Mouse (Mus musculus) fibroblast of lung, adult 2 months (primary cell): ENCODE data around the gene Dlx4.

Experiments used
- DNase-seq: peaks from one replicate; pipeline ENCODE4 v3.0.0-alpha.2; 2011; ENCODE audit warnings: low read depth

Dlx4 gene

DNA sequence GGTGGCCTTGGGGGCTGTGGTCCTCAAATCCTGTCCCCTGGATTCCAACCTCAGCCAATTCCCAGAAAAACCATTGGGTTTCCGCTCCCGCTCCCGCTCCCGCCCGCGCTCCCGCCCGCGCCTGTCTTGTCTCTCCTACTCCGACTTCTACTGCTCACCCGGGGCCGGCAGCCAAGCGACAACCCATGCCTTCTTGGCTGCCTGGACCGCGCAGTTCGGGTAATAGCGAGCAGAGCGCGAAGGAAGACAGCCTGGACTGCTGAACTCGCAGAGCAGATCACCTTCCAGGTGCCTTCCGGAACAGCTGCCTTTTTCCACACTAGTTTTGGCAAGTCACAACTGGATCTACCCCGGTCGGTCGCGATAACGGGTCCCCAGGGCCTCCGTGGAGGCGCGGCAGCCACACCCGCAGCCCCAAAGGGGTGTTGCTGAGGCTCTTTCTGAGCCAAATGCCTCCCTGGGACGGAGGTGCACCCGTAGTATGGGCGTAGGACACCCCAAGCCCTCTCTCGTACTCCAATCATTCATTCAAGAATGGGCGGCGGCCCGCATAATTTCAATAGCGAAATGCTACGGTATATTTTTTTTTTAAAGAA lies 3.0 kb downstream of the Dlx4 start:
- no peak for DNase-seq

DNA sequence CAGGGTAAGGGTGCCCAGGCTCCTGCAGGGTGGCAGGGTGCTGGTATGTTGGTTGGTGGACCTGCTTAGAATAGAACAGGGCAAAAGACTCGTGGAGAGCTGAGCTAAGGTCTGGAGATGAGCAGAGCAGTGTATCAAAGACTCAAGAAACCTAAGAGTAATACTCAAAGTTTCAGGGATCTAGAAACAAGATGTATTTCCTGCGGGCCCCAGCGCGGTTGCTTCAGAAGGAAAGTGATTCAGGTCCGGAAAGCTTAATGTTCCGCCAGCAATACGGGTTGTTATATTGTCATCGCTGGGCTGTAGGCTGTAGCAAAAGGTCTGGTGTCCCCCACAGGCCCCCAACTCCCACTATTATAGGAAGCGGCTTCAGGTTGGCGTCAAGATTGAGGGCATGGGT lies 3.8 kb downstream of the Dlx4 start:
- no peak for DNase-seq

DNA sequence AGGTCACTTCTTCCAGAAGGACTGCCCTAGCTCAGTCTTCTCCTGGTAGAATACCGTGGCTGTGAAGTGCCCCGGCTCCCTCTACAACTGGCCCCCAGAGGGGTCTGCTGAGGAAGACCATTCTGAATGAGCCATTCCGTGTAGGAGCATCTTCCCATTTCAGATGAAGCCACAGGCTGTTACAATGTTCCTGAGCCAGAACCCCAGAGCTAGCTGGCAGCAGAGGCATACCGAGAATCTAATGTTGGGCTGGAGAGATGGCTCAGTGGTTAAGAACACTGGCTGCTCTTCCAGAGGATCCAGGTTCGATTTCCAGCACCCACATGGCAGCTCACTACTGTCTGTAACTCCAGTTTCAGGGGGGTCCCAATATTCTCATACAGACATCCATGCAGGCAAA lies 6.2 kb downstream of the Dlx4 start:
- no peak for DNase-seq

DNA sequence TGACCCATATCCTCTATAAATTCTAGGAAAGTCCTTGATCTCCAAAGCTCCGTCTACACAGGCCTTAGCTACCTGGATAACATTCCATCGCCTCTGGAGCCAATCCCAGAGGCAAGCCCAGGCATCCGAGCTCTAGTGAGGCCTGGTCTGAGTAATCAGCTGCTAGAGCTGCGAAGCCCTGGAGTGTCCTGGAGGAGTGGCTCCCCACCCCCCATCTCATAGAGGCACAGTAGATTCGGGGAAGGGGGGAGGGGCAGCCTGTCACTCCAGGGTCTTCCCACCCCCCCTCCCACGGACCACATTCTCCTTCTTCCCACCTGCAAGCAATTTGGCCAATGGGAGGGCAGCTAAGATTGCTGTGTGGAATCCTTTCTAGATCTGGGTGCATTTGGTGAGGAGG lies 8.8 kb downstream of the Dlx4 start:
- DNase-seq: no peak

DNA sequence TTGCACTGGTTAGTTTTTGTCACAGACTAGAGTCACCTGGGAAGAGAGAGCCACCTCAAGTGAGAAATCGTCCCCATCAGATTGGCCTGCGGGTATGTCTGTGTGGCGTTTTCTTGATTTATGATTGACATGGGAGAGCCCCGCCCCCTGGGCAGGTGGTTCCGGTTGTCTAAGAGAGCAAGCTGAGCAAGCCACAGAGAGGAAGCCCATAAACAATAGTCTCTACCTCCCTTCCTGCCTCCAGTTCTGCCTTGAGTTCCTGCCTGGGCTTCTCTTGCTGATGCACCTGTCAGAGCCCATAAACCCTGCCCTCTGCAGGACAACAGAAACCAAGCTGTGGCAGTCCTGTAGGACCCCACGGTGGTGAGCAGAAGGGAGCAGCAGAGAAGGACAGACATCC lies 12.7 kb downstream of the Dlx4 start:
- no peak for DNase-seq

DNA sequence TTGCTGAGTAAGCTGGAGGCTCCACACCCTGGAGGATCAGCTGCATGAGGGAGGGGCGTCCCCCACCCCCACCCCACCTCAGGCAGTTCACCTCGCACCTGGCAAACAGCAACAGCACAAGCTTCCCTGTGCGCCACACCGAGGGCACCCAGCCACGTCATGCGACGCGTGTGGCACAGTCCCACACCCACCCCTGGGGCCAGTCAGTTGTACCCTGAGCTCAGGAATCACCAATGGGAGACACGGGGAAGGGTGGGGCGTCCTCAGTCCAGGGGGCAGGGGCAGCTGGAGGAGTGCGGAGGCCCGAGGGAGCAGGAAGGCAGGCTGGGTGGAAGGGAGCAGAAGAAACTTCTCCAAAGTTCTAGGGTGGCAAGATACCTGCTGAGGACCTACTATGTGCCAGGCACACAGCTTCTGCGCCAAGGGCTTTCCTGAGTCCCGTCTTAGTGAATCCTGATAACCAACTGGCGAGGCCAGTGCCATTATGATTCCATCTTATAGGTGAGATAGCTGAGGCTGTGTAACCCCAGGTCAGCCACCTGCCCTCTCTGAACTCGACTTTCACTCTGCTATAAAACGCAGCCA lies 15.3 kb downstream of the Dlx4 start:
- no peak for DNase-seq

DNA sequence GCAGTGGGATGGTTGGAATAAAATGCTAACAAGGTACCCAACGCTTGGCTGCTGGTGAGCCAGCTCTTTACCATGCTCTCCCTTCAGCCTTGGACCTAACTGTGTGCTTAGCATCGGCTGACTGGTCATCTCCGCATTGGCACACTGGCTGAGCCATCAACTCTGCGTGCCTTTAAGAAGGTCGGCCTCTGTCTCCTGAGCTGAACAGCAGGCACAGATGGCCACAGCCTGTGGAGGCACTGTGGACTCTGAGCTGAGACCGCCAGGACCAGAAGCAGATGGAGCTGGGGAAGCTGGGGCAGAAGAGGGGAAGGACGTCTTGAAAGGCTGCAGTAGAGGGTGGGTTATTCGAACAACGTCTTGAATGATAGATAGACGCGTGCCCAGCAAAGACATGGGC lies 17.7 kb downstream of the Dlx4 start:
- no peak for DNase-seq

DNA sequence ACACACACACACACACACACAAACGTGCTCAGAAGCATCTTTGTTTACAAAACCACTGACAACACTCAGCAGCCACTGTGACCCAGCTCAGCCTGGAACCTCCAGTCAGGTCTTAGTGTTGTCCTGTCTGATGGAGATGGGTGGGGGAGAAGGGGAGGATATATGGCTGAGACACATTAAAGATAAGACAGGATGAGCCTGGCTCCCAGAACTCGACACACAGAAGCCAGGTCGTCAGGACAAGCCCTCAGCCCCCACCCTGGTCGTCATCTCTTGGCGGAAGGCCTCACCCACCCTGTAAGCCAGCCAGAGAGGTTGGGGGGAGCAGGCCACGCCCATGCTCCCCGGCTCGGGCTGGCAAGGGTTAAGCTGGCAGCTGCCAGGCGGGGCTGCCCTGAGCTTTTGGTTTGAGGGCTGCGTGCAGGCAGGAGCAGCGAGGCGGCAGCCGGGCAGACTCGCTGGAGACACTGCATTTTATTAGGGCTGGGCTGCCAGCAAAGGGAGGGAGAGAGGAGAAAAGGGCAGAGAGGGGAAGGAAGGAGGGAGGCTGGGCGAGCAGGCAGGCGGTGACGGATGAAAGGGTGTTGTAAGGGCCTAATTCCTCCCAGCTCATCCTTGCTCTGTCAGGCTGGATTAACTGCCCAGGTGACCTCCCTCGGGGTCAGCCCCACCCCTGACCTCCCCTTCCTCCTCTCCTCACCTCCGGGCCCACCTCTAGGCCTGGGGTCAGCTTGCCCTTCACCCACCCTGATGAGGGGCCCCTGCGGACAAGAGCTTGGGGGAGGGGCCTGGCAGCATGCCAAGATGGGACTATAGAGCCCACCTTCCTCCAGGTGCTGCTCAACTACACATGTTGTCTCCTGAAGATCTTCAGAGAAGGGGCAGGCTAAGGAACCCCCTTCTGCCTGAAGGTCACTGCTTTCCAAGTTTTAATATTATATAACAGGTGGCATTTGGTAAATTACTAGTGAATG lies 19.5 kb downstream of the Dlx4 start:
- no peak for DNase-seq

DNA sequence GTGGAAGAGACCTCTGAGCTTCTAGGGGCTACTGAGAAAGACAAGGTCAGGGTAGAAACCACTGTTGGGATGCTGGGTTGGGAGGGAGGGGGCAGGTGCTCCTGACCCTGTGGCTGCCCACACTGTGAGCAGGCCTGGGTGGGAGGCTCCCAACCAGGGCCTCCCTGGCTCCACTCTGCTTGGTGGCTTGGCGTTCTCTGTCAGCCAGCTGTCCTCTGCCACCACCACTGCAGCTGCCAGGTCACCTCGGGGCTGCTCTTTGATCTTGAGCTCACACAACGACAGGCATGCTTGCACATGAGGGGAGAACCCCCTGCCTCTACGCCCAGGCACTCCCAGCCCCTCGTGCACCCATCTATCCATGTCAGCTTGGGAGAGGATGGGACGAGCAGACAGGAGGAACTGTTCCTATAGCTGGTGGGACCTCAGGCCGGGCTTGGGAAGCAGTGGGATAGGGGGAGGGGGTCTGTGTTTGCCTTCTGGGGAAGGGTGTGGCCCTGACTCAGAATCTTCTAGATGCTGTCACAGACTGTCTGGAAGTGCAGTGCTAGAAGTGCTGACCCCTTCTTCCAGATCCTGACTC lies 20.6 kb downstream of the Dlx4 start:
- DNase-seq: no peak

DNA sequence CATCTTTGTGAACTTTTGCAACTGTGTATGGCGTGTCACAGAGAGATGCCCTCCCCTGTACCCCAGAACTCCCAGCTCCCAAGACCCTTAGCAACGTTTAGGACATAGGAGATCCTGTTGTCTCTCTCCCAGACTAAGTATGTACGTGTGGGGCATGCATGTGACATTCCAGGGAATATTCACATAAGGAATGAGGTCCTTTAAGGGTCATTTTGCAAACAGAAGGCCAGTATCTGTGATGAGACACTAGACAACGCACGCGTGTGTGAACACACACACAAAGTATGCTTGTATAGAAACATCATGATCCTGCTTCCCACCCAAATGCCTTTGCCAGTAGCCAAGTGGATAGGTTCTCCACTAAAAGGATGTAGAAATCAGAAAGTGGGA lies 24.0 kb downstream of the Dlx4 start:
- no peak for DNase-seq

DNA sequence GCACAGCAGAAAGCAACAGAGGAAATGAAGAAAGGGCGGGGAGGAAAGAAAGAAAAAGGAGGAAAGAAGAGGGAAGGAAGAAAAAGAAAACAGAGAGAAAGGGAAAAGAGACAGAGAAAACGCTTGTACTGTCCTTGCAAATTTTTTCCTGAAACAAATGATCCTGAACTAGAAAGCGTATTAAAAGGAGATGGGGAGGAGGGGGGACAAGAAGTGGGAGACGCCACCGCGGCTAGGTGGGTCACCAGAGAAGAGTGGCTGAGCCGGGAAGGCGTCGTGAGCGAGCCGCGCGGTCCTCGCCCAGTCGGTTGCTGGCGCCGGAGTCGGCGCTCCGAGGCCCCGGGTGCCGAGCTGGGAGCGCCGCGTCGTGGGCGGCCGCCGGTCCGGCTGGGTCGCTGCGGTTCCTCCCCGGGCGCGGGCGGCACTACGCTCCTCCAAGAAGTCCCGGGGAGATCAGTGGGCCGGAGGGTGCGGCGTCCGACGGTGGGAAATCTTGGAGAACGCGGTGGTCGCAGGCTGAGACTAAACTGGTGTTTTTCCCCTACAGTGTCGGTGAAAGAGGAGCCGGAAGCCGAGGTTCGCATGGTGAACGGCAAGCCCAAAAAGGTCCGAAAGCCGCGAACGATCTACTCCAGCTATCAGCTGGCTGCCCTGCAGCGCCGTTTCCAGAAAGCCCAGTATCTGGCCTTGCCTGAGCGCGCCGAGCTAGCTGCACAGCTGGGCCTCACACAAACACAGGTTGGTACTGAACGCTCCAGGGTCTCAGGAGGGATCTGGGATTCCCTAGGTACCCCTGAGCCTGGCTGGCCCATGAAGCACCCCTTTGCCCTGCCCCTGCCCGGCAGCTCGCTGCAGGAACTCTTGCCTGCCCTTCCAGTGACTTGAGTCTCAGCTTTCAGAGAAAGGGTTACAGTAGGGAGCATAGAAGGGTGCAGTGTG lies 24.6 kb downstream of the Dlx4 start:
- DNase-seq: no peak

DNA sequence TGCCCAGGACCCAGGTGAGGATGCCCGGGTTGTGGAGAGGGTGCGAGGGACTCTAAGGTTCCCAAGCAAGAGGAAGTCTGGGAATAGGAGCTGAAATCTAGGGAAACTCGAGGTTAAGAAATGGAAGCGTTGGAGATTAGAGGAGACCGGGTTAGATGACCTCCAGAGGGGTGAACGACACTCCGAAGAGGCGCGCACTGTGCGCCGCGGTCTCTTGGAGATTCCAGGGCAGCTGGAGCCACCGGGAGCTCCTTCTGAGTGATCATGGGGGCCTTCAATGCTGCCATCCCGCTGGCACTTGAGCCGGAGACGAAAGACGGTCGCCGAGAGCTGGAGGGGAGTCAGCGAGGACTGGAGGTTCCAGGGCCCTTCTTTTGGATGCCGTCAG lies 25.4 kb downstream of the Dlx4 start:
- no peak for DNase-seq

DNA sequence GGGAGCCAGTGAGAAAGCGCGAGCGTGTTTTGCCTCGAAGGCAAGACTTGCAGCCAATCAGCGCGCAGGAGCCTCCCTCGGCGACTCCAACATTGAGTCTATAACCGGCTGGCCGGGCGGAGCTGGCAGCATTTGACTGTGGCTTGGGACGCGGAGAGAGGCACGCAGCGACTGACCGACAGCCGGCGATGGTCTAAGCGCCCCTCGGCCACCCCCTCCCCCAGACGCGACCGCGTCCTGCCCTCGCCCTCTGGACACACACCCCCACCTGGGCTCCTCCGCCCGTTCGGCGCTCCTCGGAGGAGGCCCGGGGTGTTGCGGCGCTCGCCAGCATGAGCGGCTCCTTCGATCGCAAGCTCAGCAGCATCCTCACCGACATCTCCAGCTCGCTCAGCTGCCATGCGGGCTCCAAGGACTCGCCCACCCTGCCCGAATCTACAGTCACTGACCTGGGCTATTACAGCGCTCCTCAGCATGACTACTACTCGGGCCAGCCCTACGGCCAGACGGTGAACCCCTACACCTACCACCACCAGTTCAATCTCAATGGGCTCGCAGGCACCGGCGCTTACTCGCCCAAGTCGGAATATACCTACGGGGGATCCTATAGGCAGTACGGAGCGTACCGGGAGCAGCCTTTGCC lies 26.0 kb downstream of the Dlx4 start, which contains the start of gene Dlx3:
Dlx3 (plus strand) TSS at position 130 of the 643 bp plus-strand sequence.
- no peak for DNase-seq

DNA sequence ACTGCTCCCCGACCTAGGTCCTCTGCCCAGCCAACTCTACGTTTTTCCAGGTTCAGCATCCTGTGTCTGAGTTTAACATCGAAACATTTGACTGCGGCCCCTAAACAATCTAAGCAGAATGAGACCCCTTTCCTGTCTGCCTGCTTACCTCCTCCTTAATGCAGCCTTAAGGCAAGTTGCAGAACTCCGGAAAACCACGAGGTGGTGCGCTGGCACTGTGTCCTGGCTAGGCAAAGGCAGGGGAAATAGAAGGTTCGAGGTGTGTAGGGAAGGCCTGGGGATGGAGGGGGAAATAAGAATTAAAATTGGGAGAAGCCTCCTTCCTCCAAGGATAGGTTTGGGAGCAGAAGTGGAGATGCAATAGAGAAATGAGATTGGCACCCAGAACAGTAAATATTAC lies 27.6 kb downstream of the Dlx4 start:
- DNase-seq: no peak

DNA sequence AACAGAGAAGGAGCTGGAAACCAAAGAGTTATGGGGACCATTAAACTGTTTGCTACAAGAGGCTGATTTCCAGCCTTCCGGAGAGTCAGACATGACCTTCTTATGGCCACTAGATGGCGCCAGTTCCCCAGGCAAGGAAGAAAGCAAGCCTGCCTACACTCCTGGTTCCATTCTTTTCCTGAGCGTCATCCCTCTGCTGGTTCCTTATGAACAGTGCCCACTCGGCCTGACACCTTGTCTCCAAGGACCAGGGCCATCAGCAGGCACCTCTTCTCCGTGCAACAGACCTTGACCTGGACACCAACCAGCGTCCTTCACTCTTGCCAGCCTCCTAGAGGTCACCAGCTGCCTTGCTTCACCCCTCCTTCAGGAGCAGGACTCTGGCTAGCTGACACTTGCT lies 29.0 kb downstream of the Dlx4 start:
- DNase-seq: peak; percentile 49

DNA sequence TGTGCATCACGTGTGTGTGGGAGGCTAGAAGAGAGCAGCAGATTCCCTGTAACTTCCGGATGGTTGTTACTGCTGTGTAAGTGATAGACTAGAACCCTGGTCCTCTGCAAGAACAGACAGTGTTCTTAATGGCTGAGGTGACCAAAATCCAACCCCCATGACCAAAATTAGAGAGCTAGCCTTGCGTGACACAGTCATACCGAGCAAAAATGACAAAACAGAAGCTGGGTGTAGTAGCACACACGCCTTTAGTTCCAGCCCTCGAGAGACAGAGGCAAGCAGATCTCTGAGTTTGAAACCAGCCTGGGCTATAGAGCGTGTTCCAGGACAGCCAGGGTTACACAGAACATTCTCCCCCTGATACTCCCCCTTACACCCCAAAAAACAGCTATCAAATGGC lies 36.0 kb downstream of the Dlx4 start:
- DNase-seq: no peak

DNA sequence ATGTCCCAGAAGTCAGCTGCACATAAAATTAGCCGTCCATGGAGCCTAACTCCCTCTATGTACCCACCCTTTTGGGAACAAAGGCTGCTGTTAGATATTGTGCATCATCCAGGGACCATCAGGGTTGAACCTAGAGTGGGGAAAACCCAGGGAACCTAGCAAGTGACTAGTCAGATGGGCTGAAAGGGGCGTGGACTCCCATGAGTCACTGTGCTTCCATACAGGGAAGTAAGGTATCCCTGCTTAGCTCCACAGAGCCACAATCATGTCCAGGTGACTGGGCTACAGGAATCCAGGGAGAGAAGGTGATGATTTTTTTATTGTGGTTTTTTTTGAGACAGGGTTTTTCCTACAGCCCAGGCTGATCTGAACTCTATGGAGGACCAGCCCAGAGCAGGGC lies 37.1 kb downstream of the Dlx4 start:
- DNase-seq: no peak

DNA sequence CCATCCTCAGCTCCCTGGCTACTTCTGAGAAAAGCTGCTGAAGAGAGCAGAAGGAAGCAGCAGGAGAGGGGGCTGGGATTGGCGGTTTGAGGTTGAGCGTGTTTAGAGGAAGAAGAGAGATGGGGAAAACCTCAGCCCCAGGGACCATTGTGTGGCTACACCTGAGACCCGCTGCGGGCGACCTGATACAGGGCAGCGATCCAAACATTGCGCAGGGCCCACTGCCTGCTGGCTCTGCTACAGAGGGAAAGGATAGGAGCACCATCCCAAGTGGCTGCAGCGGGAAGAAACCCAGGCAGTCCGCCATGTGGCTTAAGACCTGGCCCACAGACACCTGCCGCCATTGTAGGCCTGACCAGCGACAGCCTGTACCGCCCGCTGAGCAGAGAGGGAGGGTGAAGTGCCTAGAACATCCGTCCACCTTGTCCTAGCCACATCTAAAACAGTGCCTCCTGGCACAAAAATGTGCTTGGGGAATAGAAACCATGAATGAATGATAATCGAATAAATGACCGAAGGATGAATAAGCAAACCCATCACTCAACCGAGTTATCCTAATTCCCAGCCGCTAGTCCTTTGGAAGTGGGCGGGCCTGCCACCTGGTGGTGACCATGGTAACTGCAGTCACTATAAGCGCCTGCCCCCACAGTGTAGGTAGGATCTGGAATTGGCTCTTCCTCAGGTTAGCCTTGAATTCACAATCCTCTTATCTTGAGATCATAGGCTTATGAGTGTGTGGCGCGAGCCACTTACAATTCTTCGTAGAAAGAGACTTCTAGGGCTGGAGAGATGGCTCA lies 39.4 kb downstream of the Dlx4 start:
- DNase-seq: no peak

DNA sequence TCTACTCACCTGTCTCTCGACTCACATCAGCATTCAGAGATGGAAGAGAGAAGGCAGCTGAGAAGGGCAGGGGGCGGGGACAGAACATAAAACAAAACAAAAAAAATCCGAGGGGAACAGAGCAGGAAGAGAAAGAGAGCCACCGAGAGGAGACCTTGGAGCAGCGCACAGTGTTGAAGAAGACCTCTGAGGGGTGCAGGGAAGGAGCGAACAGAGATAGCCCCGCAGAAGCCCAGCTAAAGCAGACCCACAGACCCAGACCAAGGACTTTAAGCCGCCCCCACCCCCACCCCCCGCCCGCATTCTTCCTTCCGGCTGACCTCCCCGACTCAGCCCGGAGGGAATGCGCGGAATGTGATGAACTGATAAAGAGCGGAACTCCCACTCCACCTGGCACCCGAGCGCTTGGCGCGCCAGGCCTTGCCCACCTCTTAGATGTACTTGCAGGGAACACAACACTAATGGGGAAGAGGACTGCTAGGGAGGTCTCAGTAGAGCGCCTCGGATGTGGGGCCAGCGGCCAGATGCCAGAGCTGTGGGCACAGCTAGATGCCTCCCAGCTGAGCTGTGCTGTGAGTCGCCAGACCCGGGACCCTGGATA lies 40.7 kb downstream of the Dlx4 start:
- no peak for DNase-seq

DNA sequence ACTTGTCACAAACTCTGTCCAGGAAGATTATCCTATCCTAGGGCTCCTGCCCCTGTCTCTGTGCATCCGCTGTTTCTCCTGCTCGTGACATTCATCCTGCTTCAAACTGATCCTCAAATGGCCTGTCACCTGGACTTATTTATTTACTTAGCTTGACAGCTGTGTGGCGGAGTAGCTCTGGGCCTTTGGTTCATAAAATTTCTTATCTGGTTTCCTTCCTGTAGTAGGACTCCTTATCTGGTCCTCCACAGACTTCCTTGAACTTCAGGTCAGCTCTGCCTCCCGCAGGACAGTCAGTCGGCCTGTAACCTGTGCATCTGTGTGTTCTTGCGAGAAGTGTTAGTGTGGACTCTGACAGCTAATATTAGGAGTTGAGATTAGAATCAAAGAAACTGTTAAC lies 41.8 kb downstream of the Dlx4 start:
- DNase-seq: no peak
